Mouse (Mus musculus) right cerebral cortex, postnatal 25 days (tissue): Measurements from ENCODE around the gene Isoc2b.
"Not testable (repeated sequence)": the region's sequence is repeated elsewhere in the genome, so short reads cannot be mapped to it uniquely, and the experiment has no call there.

Experiments used
- DNase-seq: peaks from one replicate; pipeline ENCODE4 v3.0.0; 2022

Isoc2b gene

DNA sequence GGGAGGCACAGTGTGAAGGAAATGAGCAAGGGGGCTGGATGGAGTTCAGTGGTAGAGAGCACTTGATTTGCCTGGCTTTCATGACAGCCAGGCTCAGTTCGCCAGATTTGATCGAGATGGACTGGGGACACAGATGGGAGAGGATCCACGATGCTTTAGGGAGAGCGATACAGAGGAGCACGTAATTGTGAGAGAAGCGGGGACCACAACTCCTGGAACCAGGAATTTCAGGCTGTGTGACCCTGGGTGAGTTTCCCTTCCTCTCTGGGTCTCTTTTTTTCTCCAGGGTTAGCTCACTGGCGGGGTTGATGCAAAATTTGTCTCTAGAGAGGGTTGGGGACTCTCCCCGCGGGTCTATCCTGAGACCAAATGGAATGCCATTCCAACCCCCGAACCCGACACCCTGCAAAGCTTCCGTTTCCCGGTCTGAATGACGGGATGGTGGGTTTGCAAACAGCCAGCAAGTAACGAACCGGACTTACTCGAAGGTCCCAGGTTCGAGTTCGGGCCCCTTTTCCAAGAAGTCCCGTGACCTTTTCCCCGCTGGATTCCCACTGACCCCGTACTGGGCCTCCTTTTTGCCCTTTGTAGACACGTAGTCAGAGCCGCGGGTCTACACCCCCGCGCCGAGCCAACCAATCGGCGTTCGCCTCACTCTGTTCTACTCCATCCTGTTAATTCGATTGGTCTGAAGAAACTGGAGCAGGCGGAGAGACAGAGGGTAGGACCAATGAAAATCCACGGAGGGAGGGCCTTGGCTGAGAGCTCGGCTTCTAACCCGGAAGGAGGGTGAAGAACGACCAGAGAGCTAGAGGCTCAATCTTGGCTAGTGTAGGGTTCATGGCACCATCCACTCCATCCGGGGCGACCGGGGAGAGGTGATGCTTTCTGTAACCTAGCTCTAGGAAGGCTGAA, 4.2 kb downstream of the Isoc2b start:
- DNase-seq = peak; percentile 95

DNA sequence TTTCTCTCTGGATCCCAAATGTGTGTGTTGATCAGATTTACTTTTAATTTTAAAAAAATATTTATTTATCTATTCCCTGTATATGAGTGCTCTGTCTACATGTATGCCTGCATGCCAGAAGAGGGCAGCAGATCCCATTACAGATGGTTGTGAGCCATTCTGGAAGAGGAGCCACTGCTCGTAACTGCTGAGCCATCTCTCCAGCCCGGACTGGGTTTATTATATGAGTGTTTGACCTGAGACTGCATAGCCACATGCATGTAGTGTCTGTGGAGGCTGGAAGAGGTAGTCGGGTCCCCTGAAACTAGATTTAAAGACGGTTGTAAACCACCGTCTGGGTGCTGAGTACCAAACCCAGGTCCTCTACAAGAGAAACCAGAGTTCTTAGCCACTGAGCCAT, 5.0 kb downstream of the Isoc2b start:
- DNase-seq = no peak

DNA sequence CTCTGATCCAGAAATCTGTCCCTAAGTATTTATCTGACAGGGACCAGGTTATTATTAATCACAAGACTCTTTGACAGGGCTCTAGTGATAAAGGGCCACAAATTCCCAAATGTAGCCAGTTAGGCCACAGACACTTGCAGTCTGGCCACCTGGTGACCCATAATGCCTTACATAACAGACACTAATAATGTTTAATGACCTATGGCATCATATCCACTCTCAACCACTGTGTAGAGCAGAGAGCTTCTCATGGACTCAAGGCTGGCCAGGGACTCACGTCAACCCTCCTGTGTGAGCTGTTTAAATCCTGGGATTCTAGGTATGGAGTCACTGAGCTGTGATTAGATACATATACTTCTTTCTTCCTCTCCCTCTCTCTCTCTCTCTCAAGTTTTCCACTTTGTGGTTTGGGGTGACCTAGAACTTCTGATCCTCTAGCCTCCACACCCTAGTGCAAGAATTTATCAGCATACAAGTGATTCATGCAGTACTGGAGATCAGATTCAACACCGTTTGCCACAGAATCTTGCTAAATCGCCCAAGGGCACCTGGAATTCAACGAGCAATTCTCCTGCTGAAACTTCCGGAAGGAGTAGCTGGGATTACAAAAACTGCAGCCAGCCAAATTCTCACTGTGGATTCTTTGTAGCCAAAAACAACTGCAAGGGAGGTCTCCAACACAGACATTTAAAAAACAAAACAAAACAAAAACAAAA, 5.8 kb downstream of the Isoc2b start:
- DNase-seq = no peak

DNA sequence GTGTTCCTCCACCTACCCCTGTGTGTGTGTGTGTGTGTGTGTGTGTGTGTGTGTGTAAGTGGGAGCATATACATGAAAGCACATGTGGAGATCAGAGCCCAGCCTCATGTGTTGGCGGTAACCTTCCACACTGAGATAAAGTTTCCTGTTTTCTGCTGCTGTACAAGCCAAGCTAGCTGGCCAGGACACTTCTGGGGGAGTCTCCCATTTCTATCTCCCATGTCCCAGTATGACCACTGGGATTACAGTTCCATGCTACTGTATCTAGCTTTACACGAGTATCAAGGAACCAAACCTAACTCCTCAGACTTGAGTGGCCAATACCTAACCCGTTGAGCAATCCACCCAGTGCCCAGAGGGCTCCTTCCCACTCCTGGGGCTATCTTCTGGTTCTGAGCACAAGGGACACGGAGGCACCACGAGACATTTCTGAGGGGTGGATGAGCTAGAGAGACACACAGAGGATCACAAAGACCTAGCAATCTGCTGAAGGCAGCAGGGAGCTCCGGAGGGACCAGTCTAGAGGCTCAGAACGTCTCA, 6.4 kb downstream of the Isoc2b start:
- DNase-seq = no peak

DNA sequence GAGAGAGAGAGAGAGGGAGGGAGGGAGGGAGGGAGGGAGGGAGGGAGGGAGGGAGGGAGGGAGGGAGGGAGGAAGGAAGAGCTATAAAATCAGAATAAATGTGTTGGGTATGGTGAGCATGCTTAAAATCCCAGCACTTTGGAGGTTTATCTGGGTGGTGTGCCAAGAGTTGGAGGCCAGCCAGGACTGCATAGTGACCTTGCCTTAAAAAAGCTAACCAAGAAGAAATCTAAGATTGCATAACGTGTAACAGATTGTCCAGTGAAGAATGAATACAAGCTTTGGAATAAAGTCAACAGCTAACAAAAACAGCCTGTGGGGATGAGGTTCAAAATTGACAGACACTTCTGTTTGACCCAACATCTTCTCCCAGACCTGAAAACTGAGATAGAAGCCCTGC, 7.0 kb downstream of the Isoc2b start:
- DNase-seq = no peak

DNA sequence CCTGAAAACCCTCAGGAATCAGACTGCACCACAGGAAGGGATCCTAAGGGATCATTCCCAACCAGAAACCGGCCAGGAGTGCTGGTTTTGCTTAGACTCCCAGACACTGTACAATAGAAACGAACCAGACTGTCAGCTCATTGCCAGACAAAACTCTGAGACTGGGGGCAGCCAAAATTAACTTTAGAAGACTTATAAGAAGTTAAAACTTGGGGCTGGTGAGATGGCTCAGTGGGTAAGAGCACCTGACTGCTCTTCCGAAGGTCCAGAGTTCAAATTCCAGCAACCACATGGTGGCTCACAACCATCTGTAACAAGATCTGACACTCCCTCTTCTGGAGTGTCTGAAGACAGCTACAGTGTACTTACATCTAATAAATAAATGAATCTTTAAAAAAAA, 9.1 kb downstream of the Isoc2b start:
- DNase-seq = not testable (repeated sequence)

DNA sequence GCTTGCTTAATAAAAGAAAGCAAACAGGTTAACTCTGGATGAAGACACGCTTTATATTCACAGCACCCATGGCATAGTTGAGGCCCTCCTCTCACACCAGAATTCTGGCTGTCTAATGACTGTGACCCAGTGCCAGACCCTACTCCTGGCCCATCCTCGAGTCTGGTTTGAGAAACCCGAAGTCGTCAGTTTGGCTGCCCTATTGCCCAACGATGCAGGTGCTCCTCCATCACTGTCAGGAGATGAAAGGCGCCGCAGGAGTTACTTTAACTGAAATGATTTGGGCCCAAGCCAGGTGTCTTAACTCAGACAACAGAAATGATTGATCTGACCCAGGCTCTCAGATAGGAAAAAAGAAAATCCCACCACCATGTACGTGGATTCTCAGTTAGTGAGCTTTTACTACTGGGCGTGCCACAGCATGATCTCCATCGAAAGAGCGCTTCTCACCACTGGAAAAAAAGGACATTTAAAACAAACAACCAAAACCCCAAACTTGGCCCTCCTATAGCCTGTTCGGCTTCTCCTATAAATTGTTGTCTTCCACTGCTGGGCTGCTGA, 10.6 kb downstream of the Isoc2b start:
- DNase-seq = no peak

DNA sequence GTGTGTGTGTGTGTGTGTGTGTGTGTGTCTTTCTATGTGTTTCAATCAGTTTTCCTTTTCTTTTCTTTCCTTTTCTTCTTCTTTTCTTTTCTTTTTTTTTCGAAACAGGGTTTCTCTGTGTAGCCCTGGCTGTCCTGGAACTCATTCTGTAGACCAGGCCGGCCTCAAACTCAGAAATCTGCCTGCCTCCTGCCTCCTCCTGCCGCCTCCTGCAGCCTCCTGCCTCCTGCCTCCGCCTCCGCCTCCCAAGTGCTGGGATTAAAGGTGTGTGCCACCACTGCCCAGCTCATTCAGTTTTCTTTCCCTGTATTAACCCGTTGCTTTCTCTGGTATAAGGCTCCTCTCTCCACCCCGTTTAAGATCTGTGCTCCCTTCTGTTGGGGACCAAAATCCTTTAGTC, 12.7 kb downstream of the Isoc2b start:
- DNase-seq = no peak

DNA sequence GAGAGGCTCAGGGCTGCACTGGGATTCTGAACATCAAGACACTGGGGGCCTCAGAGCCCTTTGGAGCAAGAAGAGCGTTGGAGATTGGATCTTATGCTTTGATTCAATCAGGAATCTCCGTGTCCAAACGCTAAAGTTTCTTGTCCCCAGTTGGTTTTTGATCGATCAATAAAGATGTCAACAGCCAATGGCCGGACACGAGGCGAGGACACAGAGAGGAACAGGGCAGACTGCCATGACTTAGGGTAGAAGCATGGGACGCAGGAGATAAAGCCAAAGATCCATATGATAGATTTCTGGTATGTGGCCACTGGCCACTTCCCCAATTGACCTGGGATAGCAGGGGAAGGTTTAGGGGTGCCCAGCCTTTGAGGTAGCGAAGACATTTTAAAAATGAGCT, 13.6 kb downstream of the Isoc2b start:
- DNase-seq = no peak

DNA sequence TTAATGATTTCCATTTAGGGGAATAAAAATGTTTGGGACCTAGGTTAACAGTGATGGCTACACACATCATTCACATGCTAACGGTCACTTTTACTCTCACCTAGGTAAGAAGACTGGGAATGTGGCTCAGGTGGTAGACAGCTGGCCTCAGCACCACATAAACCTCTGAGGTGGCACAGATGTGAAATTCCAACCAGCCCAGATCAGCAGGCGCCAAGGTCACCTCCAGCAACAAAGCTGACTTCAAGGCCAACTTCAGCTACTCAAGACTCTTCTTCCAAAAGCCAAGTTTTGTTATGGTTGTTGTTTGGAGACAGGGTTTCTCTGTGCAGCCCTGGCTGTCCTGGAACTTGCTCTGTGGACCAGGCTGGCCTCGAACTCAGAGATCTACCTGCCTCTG, 16.4 kb downstream of the Isoc2b start:
- no peak for DNase-seq

DNA sequence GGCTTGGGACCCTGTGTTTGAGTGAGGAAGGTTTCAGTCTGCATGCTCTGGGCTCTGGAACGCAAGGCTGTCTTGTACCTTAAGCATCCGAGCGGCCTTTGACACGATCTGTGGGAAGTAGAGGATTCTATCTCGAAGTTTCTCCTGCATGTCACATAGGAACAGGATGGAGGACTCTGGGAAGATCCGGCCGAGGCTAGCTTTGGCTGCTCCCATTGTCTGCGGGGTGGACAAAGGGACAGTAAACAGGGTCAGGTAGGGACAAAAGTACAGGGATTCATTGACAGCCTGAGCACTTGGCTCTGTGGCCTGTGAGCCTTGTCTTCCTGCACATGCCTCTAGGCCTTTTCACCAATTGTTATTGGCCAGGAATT, 18.8 kb downstream of the Isoc2b start:
- DNase-seq = no peak

DNA sequence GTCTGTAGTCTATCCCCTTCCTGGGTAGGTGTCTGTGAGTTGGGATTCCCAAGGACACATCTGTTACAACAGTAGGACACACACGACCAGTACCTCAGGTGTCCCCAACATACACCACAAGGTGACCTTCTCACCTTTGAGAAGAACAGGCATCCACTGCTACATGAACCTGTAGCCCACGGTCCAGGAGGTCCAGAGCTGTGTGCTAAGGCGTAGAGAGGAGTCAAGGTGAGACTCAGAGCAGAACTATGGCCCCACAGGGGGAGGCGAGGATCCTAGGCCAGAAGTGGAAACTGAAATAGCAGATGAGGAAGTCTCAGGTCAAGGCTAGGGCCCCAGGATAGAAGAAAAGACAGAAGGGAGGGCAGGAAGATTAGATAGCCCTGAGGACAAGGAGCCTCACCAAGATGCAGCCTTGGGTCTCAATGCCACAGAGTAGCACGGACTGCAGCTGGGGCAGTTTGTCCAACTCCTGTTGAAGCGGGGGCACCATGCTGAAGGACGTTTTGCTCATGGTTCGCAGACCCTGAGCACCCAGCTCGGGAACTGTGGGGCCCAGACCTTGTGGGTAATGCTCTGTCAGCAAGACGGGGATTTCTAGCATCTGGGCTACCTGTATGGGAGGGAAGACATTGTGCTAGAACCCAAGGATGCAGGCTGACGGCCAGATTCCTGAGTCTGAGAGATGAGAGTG, 19.3 kb downstream of the Isoc2b start:
- DNase-seq = no peak

DNA sequence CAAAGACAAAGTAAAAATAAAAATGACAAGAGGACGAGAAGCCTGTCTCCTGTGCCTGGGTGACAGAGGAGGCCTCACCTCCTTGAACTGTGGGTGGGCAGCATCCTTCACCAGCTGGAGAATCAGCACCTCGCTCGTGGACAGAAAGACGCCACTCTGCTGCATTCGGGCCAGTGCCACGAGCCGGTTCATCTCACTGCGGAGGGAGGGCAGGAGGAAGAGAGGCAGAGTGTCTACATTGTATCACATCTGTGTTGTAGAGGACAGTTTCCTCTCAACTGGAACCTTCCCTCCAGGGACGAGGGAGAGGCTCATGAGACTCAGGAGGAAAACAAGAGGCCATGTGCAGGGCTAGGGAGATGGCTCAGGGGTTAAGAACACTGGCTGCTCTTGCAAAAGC, 20.7 kb downstream of the Isoc2b start:
- DNase-seq = no peak

DNA sequence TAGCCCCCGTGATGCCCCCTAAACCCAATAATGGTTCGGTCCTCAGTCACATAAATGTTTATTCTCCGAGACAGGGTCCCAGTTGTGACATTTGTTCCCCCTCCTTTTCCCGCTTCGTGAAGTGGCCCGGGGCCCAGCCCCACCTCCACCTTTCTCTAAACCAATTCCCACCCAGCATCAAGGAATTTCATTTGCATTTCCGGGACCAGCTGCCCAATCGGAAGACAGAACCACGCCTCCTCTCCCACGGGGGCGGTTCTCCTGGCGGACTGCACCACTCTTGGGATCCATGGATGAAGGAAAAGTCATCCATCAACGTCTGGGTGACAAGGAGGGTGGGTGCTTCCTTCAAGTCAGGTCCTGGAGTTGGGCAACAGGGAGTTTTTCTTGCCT, 25.1 kb downstream of the Isoc2b start:
- peak; percentile 92 for DNase-seq

DNA sequence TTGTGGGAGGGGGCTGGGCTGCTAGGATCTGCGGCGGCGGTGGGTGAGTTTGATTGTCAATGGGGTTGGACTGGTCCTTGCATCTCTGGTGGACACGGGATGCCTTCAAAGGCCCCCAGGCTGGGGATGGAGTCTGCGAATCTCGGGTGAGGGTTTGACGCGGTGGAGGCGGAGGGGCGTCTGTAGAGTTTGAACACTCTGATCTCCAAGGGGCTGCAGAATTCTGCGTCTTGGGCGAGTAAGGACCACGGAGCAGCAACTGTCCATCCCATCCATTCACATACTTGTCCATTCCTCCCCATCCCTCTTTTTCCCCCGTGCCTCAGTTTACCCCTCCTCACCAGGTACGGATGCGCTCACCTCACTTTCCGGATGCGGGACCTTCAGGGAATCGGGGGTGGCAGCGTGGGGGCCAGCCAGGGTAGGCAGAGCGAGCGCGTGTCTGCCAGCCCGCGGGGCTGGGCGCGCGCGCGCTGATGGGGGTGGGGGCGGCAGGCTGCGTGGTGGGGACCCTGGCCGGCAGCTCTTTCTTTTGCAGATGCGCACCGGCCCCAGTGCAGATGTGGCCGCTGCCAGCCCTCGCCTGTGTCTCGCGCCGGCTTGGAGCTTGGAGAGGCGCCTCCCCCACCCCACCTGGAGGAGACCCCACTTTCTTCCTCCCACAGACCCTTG, 25.7 kb downstream of the Isoc2b start, which contains the start of gene Shisa7:
Shisa7 (minus strand) TSS at position 452 of the 672 bp plus-strand sequence.
- DNase-seq = no peak

DNA sequence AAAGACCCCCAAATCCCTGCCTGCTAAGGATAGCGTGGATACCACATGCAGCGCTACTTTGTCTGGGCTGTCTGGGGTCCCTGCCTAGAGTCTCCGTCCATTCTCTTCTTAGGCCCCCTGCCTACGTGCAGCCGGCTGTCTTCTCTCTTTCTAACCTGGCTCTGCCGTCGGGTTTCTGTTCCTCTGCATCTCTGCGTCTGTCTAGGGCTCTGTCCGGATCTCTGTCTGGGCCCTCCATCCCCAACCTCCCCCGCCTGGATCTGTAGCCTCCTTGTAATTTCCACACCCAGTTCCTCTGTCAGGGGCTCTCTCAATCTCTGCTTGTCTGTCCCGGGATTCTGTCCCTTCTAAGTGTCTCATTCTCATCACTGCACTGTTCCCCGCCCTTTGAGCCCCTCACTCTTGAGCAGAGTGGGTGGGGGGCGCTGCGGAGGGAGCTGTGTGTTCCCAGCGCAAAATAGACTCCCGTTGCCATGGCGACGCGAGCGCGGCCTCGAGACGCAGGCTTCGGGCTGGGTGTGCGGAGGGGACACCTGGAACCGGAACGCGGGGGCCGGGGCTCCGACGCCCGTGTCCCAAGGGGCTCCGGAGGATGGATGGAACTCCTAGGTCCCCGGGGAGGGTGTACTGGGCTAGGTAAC, 26.3 kb downstream of the Isoc2b start:
- DNase-seq = peak; percentile 86

DNA sequence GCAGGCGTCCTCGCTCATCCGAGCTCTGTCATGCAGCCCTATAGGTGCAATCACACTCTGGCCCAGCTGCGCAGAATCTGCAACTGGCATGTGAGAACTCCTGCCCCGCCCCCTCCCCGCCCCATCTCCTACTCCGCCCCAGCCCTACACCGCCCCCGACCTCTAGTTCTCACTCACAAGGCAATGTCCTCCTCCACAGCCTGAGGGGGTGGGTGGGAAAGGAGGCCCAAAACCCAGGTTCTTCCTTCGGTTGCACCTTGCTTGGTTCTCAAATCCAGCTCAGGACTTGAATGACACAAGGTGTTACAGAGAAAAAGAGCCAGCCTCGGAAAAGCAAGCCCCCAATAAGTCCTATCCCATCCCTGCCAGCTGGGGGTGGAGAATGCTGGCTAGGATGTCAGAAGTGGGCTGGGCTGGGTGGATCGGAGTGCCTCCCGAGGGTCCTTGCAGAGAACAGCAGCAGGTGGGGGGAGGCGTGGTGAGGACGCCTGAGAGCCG, 27.4 kb downstream of the Isoc2b start:
- peak; percentile 55 for DNase-seq

DNA sequence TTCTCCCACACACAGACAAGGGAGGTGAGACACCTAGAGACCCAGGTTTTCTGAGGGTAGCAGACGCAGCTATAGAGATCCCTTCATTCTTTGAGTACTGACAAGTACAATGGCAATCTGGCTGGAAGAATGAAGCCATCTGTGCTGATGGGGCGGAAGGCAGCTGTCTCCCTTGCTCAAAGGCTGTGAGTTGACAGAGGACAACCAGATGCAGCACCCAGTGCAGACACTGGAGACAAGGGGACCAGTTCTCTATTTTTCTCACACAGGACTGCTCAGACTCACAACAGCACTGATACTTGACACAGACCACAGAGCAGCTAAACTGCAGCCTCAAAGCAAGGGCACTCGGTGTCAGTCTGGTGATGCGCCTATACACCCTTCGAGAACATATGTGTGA, 28.0 kb downstream of the Isoc2b start:
- peak; percentile 60 for DNase-seq

DNA sequence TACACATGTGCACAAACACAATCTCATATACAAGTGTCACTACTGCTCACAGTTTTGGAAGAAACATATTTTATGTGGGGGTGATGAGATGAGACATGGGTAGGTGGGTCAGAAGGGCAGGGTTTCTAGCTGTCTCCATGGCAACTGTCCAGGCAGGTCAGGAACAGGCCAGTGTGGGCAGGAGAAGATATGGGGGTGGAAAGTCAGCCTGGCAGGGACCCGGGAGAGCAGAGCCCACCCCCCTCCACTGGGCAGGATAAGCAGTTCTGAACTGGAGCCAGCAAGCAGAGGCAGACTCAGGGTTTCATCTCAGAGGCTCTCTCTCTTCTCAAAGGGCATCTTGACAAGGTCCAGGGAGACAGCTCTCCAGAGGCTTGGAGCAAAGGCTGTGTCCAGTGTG, 32.4 kb downstream of the Isoc2b start:
- DNase-seq = no peak

DNA sequence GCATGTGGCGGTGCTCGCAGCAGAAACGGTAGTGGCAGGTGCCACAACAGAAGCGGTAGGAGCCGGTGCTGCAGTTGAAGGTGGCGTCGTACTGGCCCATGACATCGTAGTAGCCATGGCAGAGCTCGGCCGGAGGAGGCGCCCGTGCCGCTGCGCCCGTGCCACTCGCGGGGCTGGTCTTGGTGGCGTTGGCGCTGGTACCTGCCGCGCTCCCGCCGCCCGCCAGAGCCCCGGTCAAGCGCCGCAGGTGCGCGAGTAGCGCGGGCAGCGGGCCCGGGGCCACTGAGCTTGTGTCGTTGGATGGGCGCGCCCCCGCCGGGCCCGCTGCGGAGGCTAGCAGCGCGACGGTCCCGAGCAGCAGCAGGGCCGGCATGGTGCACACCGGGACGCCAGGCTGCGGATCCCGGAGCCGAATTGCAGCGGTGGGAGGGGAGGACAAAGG, 33.7 kb downstream of the Isoc2b start:
- peak; percentile 59 for DNase-seq

DNA sequence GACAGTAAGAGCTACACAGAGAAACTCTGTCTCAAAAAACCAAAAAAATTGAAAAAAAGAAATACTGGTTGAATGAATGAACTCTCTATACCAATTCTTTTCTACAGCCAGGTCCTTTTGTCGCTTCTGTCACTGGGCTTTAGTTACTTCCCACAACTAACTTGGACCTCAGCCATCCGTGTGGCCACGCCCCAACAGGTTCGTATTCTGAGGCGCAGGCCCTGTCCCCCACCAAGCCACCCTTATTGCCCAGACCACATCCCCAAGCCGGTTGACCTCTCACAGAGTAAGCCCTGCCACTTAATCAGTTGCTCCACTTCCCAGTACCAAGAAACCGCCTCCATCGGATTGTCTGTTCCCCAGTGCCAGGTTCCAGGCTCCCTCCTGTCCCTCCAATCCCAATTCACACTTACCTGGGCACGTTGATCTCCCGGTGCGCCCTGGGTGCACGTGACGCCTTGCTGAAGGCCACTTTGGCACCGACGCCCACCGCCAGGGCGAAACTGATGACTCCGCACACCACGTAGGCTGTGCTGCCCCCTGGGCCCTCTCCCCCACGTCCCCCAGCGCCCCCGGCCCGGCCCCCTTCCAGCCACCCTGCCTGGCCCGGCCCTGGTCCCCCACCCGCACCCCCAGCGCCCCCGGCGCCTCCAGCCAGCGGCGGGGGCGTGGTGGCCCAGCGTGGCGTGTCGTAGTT, 34.3 kb downstream of the Isoc2b start:
- no peak for DNase-seq
